Mouse (Mus musculus) ES-Bruce4 (cell line): ENCODE results near the gene Mllt6. TPM values are rescaled to one million over a fixed set of nuclear protein-coding genes. Genes with fewer than 3 reads are reported as not detected.
"Not testable (repeated sequence)": the region's sequence is repeated elsewhere in the genome, so short reads cannot be mapped to it uniquely, and the experiment has no call there.

ENCODE experiments used
- H3K27ac ChIP-seq: 2 replicates; pipeline ENCODE4 v1.5.1; 2012; ENCODE audit warnings: low read length, inconsistent platforms; ENCODE audit not compliant: insufficient read depth
- H3K27me3 ChIP-seq: 2 replicates; pipeline ENCODE4 v1.6.1; 2012; ENCODE audit warnings: mild to moderate bottlenecking, low read length, inconsistent platforms; ENCODE audit not compliant: control insufficient read depth, poor library complexity, insufficient read depth, severe bottlenecking
- H3K36me3 ChIP-seq: 2 replicates; pipeline ENCODE4 v1.6.1; 2012; ENCODE audit warnings: inconsistent platforms, mild to moderate bottlenecking, low read length, moderate library complexity; ENCODE audit not compliant: control insufficient read depth, poor library complexity, insufficient read depth, severe bottlenecking
- H3K4me1 ChIP-seq: one replicate; pipeline ENCODE4 v1.8.1; 2011; ENCODE audit warnings: low read length; ENCODE audit not compliant: control insufficient read depth, insufficient read depth
- H3K4me3 ChIP-seq: 2 replicates; pipeline ENCODE4 v1.5.1; 2011; ENCODE audit warnings: low read depth, mild to moderate bottlenecking, low read length
- H3K9ac ChIP-seq: 2 replicates; pipeline ENCODE4 v1.6.1; 2012; ENCODE audit warnings: low read depth, mild to moderate bottlenecking, inconsistent platforms; ENCODE audit not compliant: poor library complexity, severe bottlenecking
- H3K9me3 ChIP-seq: replicated peaks from 2 replicates; pipeline ENCODE4 v1.6.1; 2012; ENCODE audit warnings: mild to moderate bottlenecking, low read length, inconsistent platforms; ENCODE audit not compliant: control insufficient read depth, poor library complexity, insufficient read depth, severe bottlenecking
- CTCF ChIP-seq: IDR thresholded peaks from one replicate; pipeline ENCODE4 v1.8.1; 2011; ENCODE audit warnings: low read depth, low read length
- EP300 ChIP-seq: IDR thresholded peaks from 2 replicates; pipeline ENCODE4 v1.6.1; 2011; ENCODE audit warnings: low read depth, low read length; ENCODE audit not compliant: insufficient read depth
- POLR2A ChIP-seq: IDR thresholded peaks from one replicate; pipeline ENCODE4 v1.8.1; 2011; ENCODE audit warnings: low read length; ENCODE audit not compliant: insufficient read depth
- polyA plus RNA-seq: library from polyadenylated mRNA; stranded (reverse); fragments of >200 nt; gene quantifications from 2 replicates; pipeline ENCODE4 v1.2.4, GENCODE M21; 2011; ENCODE audit warnings: low read depth; ENCODE audit not compliant: missing spikeins, insufficient read depth, insufficient read length

Gene Mllt6
- polyA plus RNA-seq, 1 experiment, result 25.2 TPM

- TF ChIP-seq POLR2A (no peak), CTCF (no peak), EP300 (no peak)
- Histone ChIP-seq H3K36me3 (peaks cover 24% of the 10 kb centered on the region), H3K9ac (no peak overlapping the region)
These were observed 65.5 kb downstream of the Mllt6 start for GRCm38 (mm10) chr11:97728730-97729129.

GRCm38 (mm10) chr11:97733689-97734088, 70.5 kb downstream of the Mllt6 start:
- Histone ChIP-seq H3K9me3 (no peaks in the 10 kb centered on the region), H3K36me3 (peaks cover 7% of the 10 kb centered on the region; the same call in 1 of the 2 replicates), H3K4me3 (no peak overlapping the region), H3K27ac (no peak overlapping the region), H3K27me3 (no peaks in the 10 kb centered on the region), H3K9ac (no peak overlapping the region), H3K4me1 (peaks cover 5% of the 10 kb centered on the region)
- TF ChIP-seq CTCF (no peak), POLR2A (no peak), EP300 (no peak)

More at GRCm38 (mm10) chr11:97728730-97729129, 65.5 kb downstream of the Mllt6 start:
- H3K4me1 ChIP-seq, result peaks cover 5% of the 10 kb centered on the region
- H3K9me3 ChIP-seq, result no peaks in the 10 kb centered on the region
- no peaks in the 10 kb centered on the region for H3K27me3 ChIP-seq
- no peak overlapping the region for H3K27ac ChIP-seq
- no peak overlapping the region for H3K4me3 ChIP-seq

- H3K36me3 ChIP-seq, H3K27ac ChIP-seq: not testable (repeated sequence)
These were observed 71.6 kb downstream of the Mllt6 start for GRCm38 (mm10) chr11:97734810-97735209.

More at GRCm38 (mm10) chr11:97734810-97735209, 71.6 kb downstream of the Mllt6 start:
- not testable (repeated sequence) for H3K27me3 ChIP-seq, H3K4me3 ChIP-seq, H3K9ac ChIP-seq, H3K9me3 ChIP-seq, H3K4me1 ChIP-seq

Other genes starting within 250 kb of the Mllt6 start
- gene Arhgap23, start 247.9 kb upstream of the Mllt6 start, polyA plus RNA-seq, result 30.3 and 32.5 TPM in 2 replicates
- not detected in 2 replicates for gene 4933428G20Rik, start 163.1 kb upstream of the Mllt6 start, polyA plus RNA-seq
- gene Srcin1, start 87.2 kb upstream of the Mllt6 start, polyA plus RNA-seq, result 7.7 and 8.3 TPM in 2 replicates
- 39.3 and 44.1 TPM in 2 replicates for gene Epop, start 33.7 kb upstream of the Mllt6 start, polyA plus RNA-seq
- 62.3 and 77.2 TPM in 2 replicates for gene Cisd3, start 22.4 kb downstream of the Mllt6 start, polyA plus RNA-seq
- 74.6 and 84.0 TPM in 2 replicates for gene Pcgf2, start 37.1 kb downstream of the Mllt6 start, polyA plus RNA-seq
- 296 and 332 TPM in 2 replicates for gene Psmb3, start 40.0 kb downstream of the Mllt6 start, polyA plus RNA-seq
- 35.0 and 36.6 TPM in 2 replicates for gene Pip4k2b, start 81.3 kb downstream of the Mllt6 start, polyA plus RNA-seq
- gene Cwc25, start 103.1 kb downstream of the Mllt6 start, polyA plus RNA-seq, result 14.5 and 16.9 TPM in 2 replicates
- gene 1700001P01Rik, start 112.5 kb downstream of the Mllt6 start, polyA plus RNA-seq, result 0.99 TPM in 1 of 2 replicates, not detected in the other
- gene Rpl23, start 119.0 kb downstream of the Mllt6 start, polyA plus RNA-seq, result 777 and 842 TPM in 2 replicates
- 228 and 231 TPM in 2 replicates for gene Lasp1, start 135.6 kb downstream of the Mllt6 start, polyA plus RNA-seq
- 2.8 and 3.4 TPM in 2 replicates for gene B230217C12Rik, start 177.4 kb downstream of the Mllt6 start, polyA plus RNA-seq
- 2.5 and 2.8 TPM in 2 replicates for gene Fbxo47, start 220.7 kb downstream of the Mllt6 start, polyA plus RNA-seq